15 mouse cellular contexts compared by ENCODE assay signal in genomic region chr10:59602891-59603290, GRCm38 (mm10). TPM values are rescaled to one million over a fixed set of nuclear protein-coding genes. Genes with fewer than 3 reads are reported as not detected.
A peak's percentile ranks its signal among the peaks of the same experiment; 100 is the strongest.
DNase-seq lines count a peak whose midpoint lies in the region; ATAC-seq and TF ChIP-seq lines count a peak whose summit lies in the region.
"Had no signal": no experiment of that assay in that cellular context is flagged by ENCODE, and none has a peak within 500 bp of the region (broad histone marks: within the 10 kb centered on the region; RNA-seq: fewer than 3 reads in every experiment).

No protein-coding gene starts in this region.

- intact Hi-C loops in gastrocnemius, adult 2 months (cut with DNase I): no loop called here
- intact Hi-C loops in gastrocnemius, postnatal 36 days (cut with DNase I): no loop called here

- H3K27me3 ChIP-seq in neural tube, embryonic 13.5 days: no peaks in the 10 kb centered on the region
- H3K27me3 ChIP-seq: embryonic facial prominence, embryonic 12.5 days; midbrain, embryonic 13.5 days had no signal

- TF ChIP-seq CTCF in gastrocnemius, adult 2 months (IDR thresholded peaks at IDR 0.05): no peak

- WGBS in neural tube, embryonic 13.5 days: 66% methylated on average over 14 of the region's 14 CpGs

- no peaks in the 10 kb centered on the region for H3K9me3 ChIP-seq in neural tube, embryonic 13.5 days
- H3K9me3 ChIP-seq: embryonic facial prominence, embryonic 12.5 days; heart, embryonic 10.5 days; midbrain, embryonic 13.5 days had no signal

- no peaks in the 10 kb centered on the region for H3K36me3 ChIP-seq in neural tube, embryonic 13.5 days
- H3K36me3 ChIP-seq: embryonic facial prominence, embryonic 12.5 days; midbrain, embryonic 13.5 days had no signal

- H3K9ac ChIP-seq in neural tube, embryonic 13.5 days: no peak overlapping the region
- H3K9ac ChIP-seq: embryonic facial prominence, embryonic 12.5 days; midbrain, embryonic 13.5 days had no signal

- H3K4me3 ChIP-seq in gastrocnemius, adult 2 months: no peak overlapping the region
- H3K4me3 ChIP-seq in neural tube, embryonic 13.5 days: no peak overlapping the region
- H3K4me3 ChIP-seq: embryonic facial prominence, embryonic 12.5 days; heart, embryonic 10.5 days; midbrain, embryonic 13.5 days had no signal

- no peaks in the 10 kb centered on the region; the same call in none of the 2 replicates for H3K4me1 ChIP-seq in neural tube, embryonic 13.5 days (replicated peaks)
- H3K4me1 ChIP-seq: embryonic facial prominence, embryonic 12.5 days; midbrain, embryonic 13.5 days had no signal

- ATAC-seq in neural tube, embryonic 13.5 days (ENCODE audit: low read depth): no peak
- ATAC-seq: forebrain, embryonic 14.5 days; midbrain, embryonic 13.5 days had no signal

- DNase-seq in gastrocnemius, adult 2 months: no peak
- no peak for DNase-seq in gastrocnemius, adult 8-10 months (ENCODE audit: low spot score in 2 of 2)
- DNase-seq in neural tube, embryonic 10.5 days (ENCODE audit: extremely low spot score, low spot score): no peak
- peak; percentile 71 for DNase-seq in cerebellum, adult 9-11 months
- peak; percentile 41 to 42 for DNase-seq in right cerebral cortex, postnatal 36 days (ENCODE audit: low spot score in 2 of 2)
- no peak for DNase-seq in spleen, postnatal 10 days (ENCODE audit: low spot score in 2 of 2)
- no peak for DNase-seq in gastrocnemius, postnatal 36 days
- DNase-seq: kidney, postnatal 25 days; liver; thymus, postnatal 4 days had no signal

- no peak overlapping the region for H3K4me2 ChIP-seq in neural tube, embryonic 13.5 days
- H3K4me2 ChIP-seq: embryonic facial prominence, embryonic 12.5 days; midbrain, embryonic 13.5 days had no signal

- H3K27ac ChIP-seq in gastrocnemius, adult 2 months: peak overlapping the region; percentile 20; the same call in 1 of the 2 replicates
- H3K27ac ChIP-seq in neural tube, embryonic 13.5 days (replicated peaks): peak overlapping the region; percentile 14; the same call in 1 of the 2 replicates
- H3K27ac ChIP-seq: embryonic facial prominence, embryonic 12.5 days; heart, embryonic 10.5 days; midbrain, embryonic 13.5 days had no signal

RNA-seq across cellular contexts. Expression of gene Gm10322, which starts 13.0 kb away (rescaled TPM):
- not detected for total RNA-seq in gastrocnemius, adult 2 months (2021)
- not detected for total RNA-seq in gastrocnemius, adult 8-10 months (2022)
- polyA plus RNA-seq in neural tube, embryonic 13.5 days (2015; fragmentation: Nextera tagmentation; extraction: Ambion mirVana): not detected in 2 replicates
- total RNA-seq in gastrocnemius, postnatal 36 days (2021): not detected
- polyA plus RNA-seq: embryonic facial prominence, embryonic 12.5 days; forebrain, embryonic 14.5 days; heart, embryonic 10.5 days; midbrain, embryonic 13.5 days had no signal

RNA-seq across cellular contexts. Expression of gene Mcu, which starts 13.6 kb away (rescaled TPM):
- 10 to 100 TPM; 36.0 to 42.0 TPM for total RNA-seq in gastrocnemius, adult 2 months (2021)
- 10 to 100 TPM; 37.1 to 42.2 (median 41.1) TPM for total RNA-seq in gastrocnemius, adult 8-10 months (2022)
- 34.4 and 37.3 TPM in 2 replicates for polyA plus RNA-seq in neural tube, embryonic 13.5 days (2015; fragmentation: Nextera tagmentation; extraction: Ambion mirVana)
- total RNA-seq in gastrocnemius, postnatal 36 days (2021): 10 to 100 TPM; 39.4 to 43.4 TPM

Comparison
In these comparisons a context has a peak if more than half of its experiments do, and no peak if none do; other contexts are left out.
1. DNase-seq: peak in cerebellum, adult 9-11 months (single experiment) and right cerebral cortex, postnatal 36 days (2 of 2); none in gastrocnemius, adult 2 months (single experiment), gastrocnemius, adult 8-10 months (0 of 2), neural tube, embryonic 10.5 days (single experiment), spleen, postnatal 10 days (0 of 2) and gastrocnemius, postnatal 36 days (0 of 2).